Mouse (Mus musculus): ENCODE measurements around the gene Plekhj1. TPM values are rescaled to one million over a fixed set of nuclear protein-coding genes. Genes with fewer than 3 reads are reported as not detected.

Gene Plekhj1
- total RNA-seq, 2 experiments from 2014 or later: 69.0 to 87.2 TPM

DNA sequence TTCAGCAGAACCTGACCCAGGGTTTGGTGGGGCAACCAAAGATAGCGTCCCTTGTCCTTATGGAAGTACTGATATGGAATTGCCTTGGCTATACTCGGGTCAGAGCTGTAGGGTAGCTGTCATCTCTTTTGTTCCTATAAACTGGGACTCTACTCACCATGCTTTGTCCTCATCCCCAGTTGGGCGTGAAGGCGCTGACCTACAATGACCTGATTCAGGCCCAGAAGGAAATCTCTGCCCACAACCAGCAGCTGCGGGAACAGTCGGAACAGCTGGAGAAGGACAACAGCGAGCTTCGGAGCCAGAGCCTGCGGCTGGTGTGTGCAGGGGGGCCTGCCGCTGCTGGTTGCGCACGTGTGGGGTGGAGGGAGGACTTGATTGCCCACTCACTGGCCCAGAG lies 13.6 kb downstream of the Plekhj1 start:
- DNase-seq (ENCODE audit: low spot score in 2 of 2): no peak

- DNase-seq (ENCODE audit: low spot score in 2 of 2): no peak
Observed at GRCm38 (mm10) chr10:80784302-80784701, 14.1 kb downstream of the Plekhj1 start.

GRCm38 (mm10) chr10:80779565-80779964 lies 18.9 kb downstream of the Plekhj1 start:
- DNase-seq (ENCODE audit: low spot score in 2 of 2): no peak

DNA sequence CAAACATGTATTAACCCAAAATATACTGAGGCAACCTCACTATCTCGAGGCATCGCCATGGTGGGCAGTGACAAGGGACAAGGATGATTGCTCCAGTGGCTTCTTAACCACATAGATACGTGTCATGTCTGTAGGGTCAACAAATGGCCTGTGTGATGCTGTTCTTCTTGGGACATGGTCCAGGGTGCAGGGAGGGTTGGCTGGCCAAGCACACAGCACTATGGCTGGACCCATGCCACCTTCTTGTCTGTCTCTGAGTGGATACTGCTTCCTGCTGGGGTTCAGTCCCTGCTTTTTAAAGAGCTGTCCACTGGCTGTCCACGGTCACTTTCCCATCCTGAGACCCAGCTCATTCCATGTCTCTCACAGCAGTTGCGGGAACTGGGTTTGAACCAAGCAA lies 21.3 kb downstream of the Plekhj1 start:
- no peak for DNase-seq (ENCODE audit: low spot score in 2 of 2)

- no peak for DNase-seq (ENCODE audit: low spot score in 2 of 2)
Observed at GRCm38 (mm10) chr10:80776358-80776869, 22.0 kb downstream of the Plekhj1 start.

- DNase-seq (ENCODE audit: low spot score in 2 of 2): no peak
Observed at GRCm38 (mm10) chr10:80775731-80776130, 22.7 kb downstream of the Plekhj1 start.

GRCm38 (mm10) chr10:80774981-80775380 lies 23.4 kb downstream of the Plekhj1 start:
- DNase-seq (ENCODE audit: low spot score in 2 of 2): no peak

DNA sequence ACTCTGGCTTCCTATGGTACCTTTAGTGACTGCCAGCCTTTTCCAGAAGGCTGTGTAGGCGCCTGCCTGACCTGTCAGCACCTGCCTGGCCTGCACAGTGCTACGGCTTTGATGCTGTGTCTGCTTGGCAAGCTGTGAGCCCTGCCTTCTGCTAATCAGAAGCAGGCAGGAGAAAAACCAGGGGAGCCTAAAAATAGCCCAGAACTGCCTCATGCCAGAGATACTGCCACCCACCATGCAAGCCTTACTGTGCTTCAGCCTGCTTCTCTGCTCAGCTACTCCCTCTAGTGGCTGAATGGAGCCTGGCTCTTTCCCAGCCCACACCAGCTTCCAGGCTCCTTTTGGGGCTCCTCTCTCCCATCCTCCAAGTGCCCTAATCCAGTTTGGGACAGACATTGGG lies 23.9 kb downstream of the Plekhj1 start:
- DNase-seq (ENCODE audit: low spot score in 2 of 2): peak; percentile 76 to 79

- DNase-seq (ENCODE audit: low spot score in 2 of 2): no peak
Observed at GRCm38 (mm10) chr10:80773816-80774215, 24.6 kb downstream of the Plekhj1 start.

DNA sequence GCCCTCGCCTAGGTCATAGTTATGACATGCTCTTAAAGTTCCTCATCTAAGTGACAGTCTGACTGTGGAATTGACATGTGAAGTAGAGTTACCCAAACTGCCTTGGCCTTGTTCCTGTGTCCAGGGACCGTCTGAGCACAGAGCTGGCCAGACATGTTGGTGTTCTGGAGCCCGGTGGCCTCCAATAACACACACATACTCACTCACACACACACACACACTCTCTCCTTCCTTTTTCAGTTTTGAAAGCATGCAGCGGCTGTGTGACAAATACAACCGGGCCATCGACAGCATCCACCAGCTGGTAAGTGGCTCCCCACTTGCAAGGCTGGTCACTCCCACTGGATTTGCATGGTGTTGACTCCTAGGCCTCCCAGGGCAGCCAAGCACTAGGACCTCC lies 30.1 kb downstream of the Plekhj1 start:
- no peak for DNase-seq (ENCODE audit: low spot score in 2 of 2)

GRCm38 (mm10) chr10:80766161-80766815 lies 32.1 kb downstream of the Plekhj1 start:
- DNase-seq (ENCODE audit: low spot score in 2 of 2): no peak

- no peak for DNase-seq (ENCODE audit: low spot score in 2 of 2)
Observed at GRCm38 (mm10) chr10:80765746-80766145, 32.7 kb downstream of the Plekhj1 start.

DNA sequence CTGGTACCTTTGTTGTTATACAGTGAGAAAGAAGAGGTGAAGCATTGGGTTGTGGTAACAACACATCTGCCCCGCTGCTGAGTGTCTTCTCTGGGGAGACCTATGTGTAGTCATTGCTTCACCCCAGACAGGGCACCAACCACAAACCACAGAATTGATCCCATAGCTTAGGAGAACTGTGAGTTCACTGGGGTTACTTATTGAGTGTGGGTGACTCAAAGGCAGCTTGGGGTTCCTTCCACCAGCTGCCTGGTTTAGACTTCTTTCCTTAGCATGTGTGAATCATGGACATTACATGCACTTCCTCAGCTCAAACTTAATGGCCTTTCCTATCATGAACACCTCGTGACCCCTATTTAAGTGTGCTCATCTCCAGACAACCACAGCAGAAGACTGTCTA lies 34.9 kb downstream of the Plekhj1 start:
- no peak for DNase-seq (ENCODE audit: low spot score in 2 of 2)

DNA sequence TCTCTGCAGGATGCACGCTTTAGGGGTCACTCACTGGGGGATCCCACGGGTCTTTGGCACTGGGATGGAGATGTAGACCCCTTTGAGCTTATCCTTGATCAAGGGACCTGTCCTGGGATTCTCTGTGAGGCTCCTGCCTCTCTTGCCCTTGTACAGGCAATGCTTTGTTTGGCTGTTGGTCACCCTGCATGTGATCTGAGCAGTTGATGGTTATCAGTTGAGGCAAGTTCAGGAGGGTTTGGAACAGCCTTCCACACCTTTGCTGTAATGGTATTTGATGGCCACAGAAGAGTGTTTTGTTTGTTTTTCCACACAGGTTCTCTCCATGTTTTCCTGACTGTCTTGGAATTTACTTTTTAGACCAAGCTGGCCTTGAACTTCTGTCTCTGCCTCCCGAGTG lies 36.6 kb downstream of the Plekhj1 start:
- DNase-seq (ENCODE audit: low spot score in 2 of 2): no peak

- DNase-seq (ENCODE audit: low spot score in 2 of 2): peak in 1 of 2 experiments; percentile 41
Observed at GRCm38 (mm10) chr10:80760596-80761524, 37.6 kb downstream of the Plekhj1 start.

- DNase-seq (ENCODE audit: low spot score in 2 of 2): peak; percentile 43 to 52
Observed at GRCm38 (mm10) chr10:80758651-80759050, 39.8 kb downstream of the Plekhj1 start.

GRCm38 (mm10) chr10:80757717-80758116 lies 40.7 kb downstream of the Plekhj1 start:
- peak; percentile 63 to 65 for DNase-seq (ENCODE audit: low spot score in 2 of 2)

- DNase-seq (ENCODE audit: low spot score in 2 of 2): peak in 1 of 2 experiments; percentile 44
Observed at GRCm38 (mm10) chr10:80756967-80757366, 41.5 kb downstream of the Plekhj1 start.

- DNase-seq (ENCODE audit: low spot score in 2 of 2): no peak
Observed at GRCm38 (mm10) chr10:80756509-80756908, 41.9 kb downstream of the Plekhj1 start.

GRCm38 (mm10) chr10:80756099-80756498 lies 42.3 kb downstream of the Plekhj1 start:
- DNase-seq (ENCODE audit: low spot score in 2 of 2): no peak

GRCm38 (mm10) chr10:80755291-80756015 lies 43.0 kb downstream of the Plekhj1 start:
- DNase-seq (ENCODE audit: low spot score in 2 of 2): no peak
